Mouse (Mus musculus) olfactory bulb, adult 2 months (tissue): Measurements from ENCODE around the gene Satb2.

Experiments used
- CTCF ChIP-seq: fragments of 200-500 bp; IDR thresholded peaks from 2 replicates; pipeline ENCODE4 v1.5.1; 2012; ENCODE audit warnings: low read depth, mild to moderate bottlenecking, low read length, moderate library complexity; ENCODE audit not compliant: insufficient read depth
- POLR2A ChIP-seq: fragments of 200-500 bp; IDR thresholded peaks from 2 replicates; pipeline ENCODE4 v1.6.1; 2012; ENCODE audit warnings: mild to moderate bottlenecking, low read depth, low read length, moderate library complexity; ENCODE audit not compliant: insufficient read depth

DNA sequence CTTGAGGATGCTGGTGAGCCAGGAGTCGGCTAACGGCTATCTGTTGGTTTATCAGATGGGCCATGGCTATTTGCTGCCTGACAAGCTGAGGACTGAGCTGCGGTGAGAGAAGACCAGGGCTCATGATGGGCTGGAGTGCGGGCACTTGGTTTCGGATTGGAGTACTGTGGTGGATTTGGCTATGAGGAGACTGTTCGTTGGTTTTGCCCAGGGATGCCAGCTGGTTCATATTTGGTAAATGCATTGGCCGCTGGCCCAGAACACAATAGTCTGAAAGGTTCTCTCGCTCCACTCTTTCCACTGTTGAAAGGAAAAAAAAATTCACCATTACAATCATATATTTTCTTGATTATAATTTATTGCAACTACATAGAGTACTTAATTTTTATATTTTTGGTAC, 107.0 kb downstream of the Satb2 start:
- TF ChIP-seq POLR2A: no peak
- no peak for TF ChIP-seq CTCF
